Comparison of ENCODE assay signal across 8 mouse cellular contexts in the genomic region with DNA sequence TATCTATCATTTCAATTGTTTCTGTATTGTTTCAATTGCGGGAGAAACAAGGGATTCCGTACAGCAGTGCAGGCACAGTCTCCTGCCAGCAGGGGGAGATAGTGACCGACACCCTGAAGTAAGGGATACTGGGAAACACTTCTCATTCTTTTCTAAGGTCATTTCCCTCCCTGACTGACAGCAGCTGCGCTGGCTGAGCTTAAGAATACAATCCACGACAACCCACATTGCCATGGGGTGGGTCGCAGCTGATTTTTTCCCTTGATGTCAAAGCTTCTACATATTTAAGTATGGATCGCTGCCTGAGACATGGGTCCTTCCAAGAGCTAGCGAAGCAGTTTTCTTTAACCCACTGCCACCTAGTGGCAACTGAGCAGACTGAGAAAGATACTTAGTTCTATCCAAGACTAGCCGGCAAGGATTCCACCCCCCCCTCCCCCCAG. TPM values are rescaled to one million over a fixed set of nuclear protein-coding genes. Genes with fewer than 3 reads are reported as not detected.
A peak's percentile ranks its signal among the peaks of the same experiment; 100 is the strongest.
DNase-seq lines count a peak whose midpoint lies in the region; ATAC-seq and TF ChIP-seq lines count a peak whose summit lies in the region.

No protein-coding gene starts in this region.

- TF ChIP-seq CTCF in E14TG2a.4 (conservative IDR thresholded peaks at IDR 0.05; ENCODE audit: low read length), result peak; percentile 94

- H3K4me1 ChIP-seq in E14TG2a.4 (replicated peaks; ENCODE audit: low read depth, low read length), result peaks cover 17% of the 10 kb centered on the region
- H3K4me1 ChIP-seq in forebrain, embryonic 10.5 days, result peaks cover 22% of the 10 kb centered on the region
- 0 out of 2 replicates have a peak, but pooled peaks cover 2% of the 10 kb centered on the region for H3K4me1 ChIP-seq in heart, embryonic 15.5 days (replicated peaks)
- H3K4me1 ChIP-seq in liver, embryonic 13.5 days (replicated peaks), result peaks cover 5% of the 10 kb centered on the region
- no peaks in the 10 kb centered on the region for H3K4me1 ChIP-seq in stomach, embryonic 14.5 days (ENCODE audit: control insufficient read depth, insufficient read depth, low read length)

- peaks cover 13% of the 10 kb centered on the region for H3K36me3 ChIP-seq in E14TG2a.4 (ENCODE audit: insufficient read depth, low read length)
- peaks cover 15% of the 10 kb centered on the region for H3K36me3 ChIP-seq in forebrain, embryonic 10.5 days (replicated peaks)
- H3K36me3 ChIP-seq in heart, embryonic 15.5 days, result peaks cover 11% of the 10 kb centered on the region
- peaks cover 10% of the 10 kb centered on the region for H3K36me3 ChIP-seq in liver, embryonic 13.5 days
- H3K36me3 ChIP-seq in stomach, embryonic 14.5 days (ENCODE audit: control insufficient read depth, insufficient read depth, low read length), result peaks cover 10% of the 10 kb centered on the region; the same call in 1 of the 2 replicates

- H3K9me3 ChIP-seq in E14TG2a.4 (ENCODE audit: low read length), result no peaks in the 10 kb centered on the region
- H3K9me3 ChIP-seq in forebrain, embryonic 10.5 days, result no peaks in the 10 kb centered on the region
- H3K9me3 ChIP-seq in heart, embryonic 15.5 days (replicated peaks), result no peaks in the 10 kb centered on the region
- no peaks in the 10 kb centered on the region for H3K9me3 ChIP-seq in liver, embryonic 13.5 days (replicated peaks)
- no peaks in the 10 kb centered on the region for H3K9me3 ChIP-seq in stomach, embryonic 14.5 days (ENCODE audit: control insufficient read depth, low read depth, low read length)

- DNase-seq in c-Kit-positive CD71-negative TER-119-negative erythroid progenitor cells, embryonic 14.5 days (ENCODE audit: low read depth), result peak; percentile 77
- peak; percentile 83 for DNase-seq in forebrain, embryonic 10.5 days (ENCODE audit: extremely low spot score, low spot score)
- DNase-seq in kidney, postnatal 14 days, result peak; percentile 85
- peak; percentile 73 for DNase-seq in liver, embryonic 13.5 days
- DNase-seq in natural killer cell, adult 2 months (ENCODE audit: low spot score in 2 of 2), result peak; percentile 65 to 74

- peak overlapping the region; percentile 64 for H3K4me3 ChIP-seq in E14TG2a.4 (replicated peaks; ENCODE audit: low read length)
- H3K4me3 ChIP-seq in forebrain, embryonic 10.5 days, result peak overlapping the region; percentile 50
- peak overlapping the region; percentile 47 for H3K4me3 ChIP-seq in heart, embryonic 15.5 days
- peak overlapping the region; percentile 58 for H3K4me3 ChIP-seq in liver, embryonic 13.5 days (replicated peaks)
- H3K4me3 ChIP-seq in stomach, embryonic 14.5 days (ENCODE audit: low read depth, low read length), result peak overlapping the region; percentile 14

- peaks cover 19% of the 10 kb centered on the region for H3K27me3 ChIP-seq in E14TG2a.4 (ENCODE audit: insufficient read depth, low read length)
- H3K27me3 ChIP-seq in forebrain, embryonic 10.5 days (ENCODE audit: poor library complexity, severe bottlenecking), result no peaks in the 10 kb centered on the region
- no peaks in the 10 kb centered on the region for H3K27me3 ChIP-seq in heart, embryonic 15.5 days
- peaks cover 8% of the 10 kb centered on the region; the same call in 1 of the 2 replicates for H3K27me3 ChIP-seq in liver, embryonic 13.5 days
- no peaks in the 10 kb centered on the region for H3K27me3 ChIP-seq in stomach, embryonic 14.5 days (ENCODE audit: control insufficient read depth, insufficient read depth, low read length)

- H3K4me2 ChIP-seq in heart, embryonic 15.5 days, result peak overlapping the region; percentile 61
- H3K4me2 ChIP-seq in liver, embryonic 13.5 days, result peak overlapping the region; percentile 71
- H3K4me2 ChIP-seq in stomach, embryonic 14.5 days (replicated peaks; ENCODE audit: low read depth, low read length), result peak overlapping the region; percentile 39

- peak overlapping the region; percentile 83 for H3K27ac ChIP-seq in forebrain, embryonic 10.5 days
- peak overlapping the region; percentile 44; the same call in 1 of the 2 replicates for H3K27ac ChIP-seq in heart, embryonic 15.5 days
- H3K27ac ChIP-seq in liver, embryonic 13.5 days, result no peak overlapping the region
- H3K27ac ChIP-seq in stomach, embryonic 14.5 days (ENCODE audit: low read length), result no peak overlapping the region

- under 1% methylated on average over 9 of the region's 9 CpGs for WGBS in forebrain, embryonic 10.5 days
- 0% methylated on average over 9 of the region's 9 CpGs for WGBS in heart, embryonic 15.5 days
- under 1% methylated on average over 9 of the region's 9 CpGs for WGBS in liver, embryonic 13.5 days (ENCODE audit: insufficient replicate concordance)
- WGBS in stomach, embryonic 14.5 days, result under 1% methylated on average over 9 of the region's 9 CpGs

- H3K9ac ChIP-seq in heart, embryonic 15.5 days, result peak overlapping the region; percentile 42
- H3K9ac ChIP-seq in liver, embryonic 13.5 days, result peak overlapping the region; percentile 64
- no peak overlapping the region for H3K9ac ChIP-seq in stomach, embryonic 14.5 days (replicated peaks; ENCODE audit: low read depth, low read length)

- peak; percentile 62 for ATAC-seq in heart, embryonic 15.5 days (replicated peaks; ENCODE audit: insufficient number of reproducible peaks, insufficient read depth, low FRiP score, low read depth)
- ATAC-seq in liver, embryonic 13.5 days (ENCODE audit: low read depth), result peak; percentile 79
- peak; percentile 89 for ATAC-seq in stomach, embryonic 14.5 days (ENCODE audit: insufficient number of reproducible peaks, insufficient read depth, low FRiP score, low read depth)

RNA-seq across cellular contexts. Expression of gene Lsm11, which starts 18.1 kb away (rescaled TPM):
- 5.9 and 6.5 TPM in 2 replicates for polyA plus RNA-seq in forebrain, embryonic 10.5 days (2016; fragmentation: Nextera tagmentation; extraction: Ambion mirVana)
- polyA plus RNA-seq in heart, embryonic 15.5 days (2015; fragmentation: Nextera tagmentation; extraction: Ambion mirVana), result 5.4 and 5.5 TPM in 2 replicates
- polyA plus RNA-seq in liver, embryonic 13.5 days (2015; fragmentation: Nextera tagmentation; extraction: Ambion mirVana), result 3.3 and 3.6 TPM in 2 replicates
- polyA plus RNA-seq in stomach, embryonic 14.5 days (2014; fragmentation: Nextera tagmentation; extraction: Ambion mirVana), result 9.2 and 9.9 TPM in 2 replicates

RNA-seq across cellular contexts. Expression of gene Thg1l, which starts 28.6 kb away (rescaled TPM):
- polyA plus RNA-seq in forebrain, embryonic 10.5 days (2016; fragmentation: Nextera tagmentation; extraction: Ambion mirVana), result 15.9 and 19.8 TPM in 2 replicates
- polyA plus RNA-seq in heart, embryonic 15.5 days (2015; fragmentation: Nextera tagmentation; extraction: Ambion mirVana), result 7.4 and 9.2 TPM in 2 replicates
- polyA plus RNA-seq in liver, embryonic 13.5 days (2015; fragmentation: Nextera tagmentation; extraction: Ambion mirVana), result 10.3 and 12.0 TPM in 2 replicates
- 13.7 and 14.5 TPM in 2 replicates for polyA plus RNA-seq in stomach, embryonic 14.5 days (2014; fragmentation: Nextera tagmentation; extraction: Ambion mirVana)

RNA-seq across cellular contexts. Expression of gene Sox30, which starts 53.4 kb away (rescaled TPM):
- polyA plus RNA-seq in forebrain, embryonic 10.5 days (2016; fragmentation: Nextera tagmentation; extraction: Ambion mirVana), result 0.05 TPM in 1 of 2 replicates, not detected in the other
- 0.20 and 0.22 TPM in 2 replicates for polyA plus RNA-seq in heart, embryonic 15.5 days (2015; fragmentation: Nextera tagmentation; extraction: Ambion mirVana)
- polyA plus RNA-seq in liver, embryonic 13.5 days (2015; fragmentation: Nextera tagmentation; extraction: Ambion mirVana), result 0.05 TPM in 1 of 2 replicates, not detected in the other
- polyA plus RNA-seq in stomach, embryonic 14.5 days (2014; fragmentation: Nextera tagmentation; extraction: Ambion mirVana), result 0.23 TPM in 1 of 2 replicates, not detected in the other

Comparison
In these comparisons a context has a peak if more than half of its experiments do, and no peak if none do; other contexts are left out.
1. H3K4me3 ChIP-seq: peak in every context shown above with its lines; median percentile 64 in E14TG2a.4; 58 in liver, embryonic 13.5 days; 50 in forebrain, embryonic 10.5 days; 47 in heart, embryonic 15.5 days; 14 in stomach, embryonic 14.5 days.
2. H3K27ac ChIP-seq: peak in forebrain, embryonic 10.5 days (single experiment) and heart, embryonic 15.5 days (single experiment); none in liver, embryonic 13.5 days (single experiment) and stomach, embryonic 14.5 days (single experiment).
3. Peak in every context shown above with its lines, with median percentiles within 50 percentile points of each other: DNase-seq, ATAC-seq and H3K4me2 ChIP-seq.